Mouse (Mus musculus) lung, embryonic 14.5 days (tissue): ENCODE results near the gene Ccdc38. TPM values are rescaled to one million over a fixed set of nuclear protein-coding genes. Genes with fewer than 3 reads are reported as not detected.

ENCODE experiments used
- ATAC-seq: fragments of 200-750 bp; cut with Nextera tagmentation; 2 replicates; pipeline ENCODE4 v1.8.0; 2017; ENCODE audit warnings: mild to moderate bottlenecking, moderate TSS enrichment, moderate library complexity; ENCODE audit not compliant: insufficient read depth
- DNase-seq: peaks from one replicate; pipeline ENCODE4 v3.0.0-alpha.2; 2015
- H3K27ac ChIP-seq: fragments of 300-500 bp; sonication (generic); 2 replicates; pipeline ENCODE4 v1.5.1; 2014; ENCODE audit warnings: low read depth, mild to moderate bottlenecking, moderate library complexity
- H3K27me3 ChIP-seq: fragments of 300-500 bp; sonication (generic); 2 replicates; pipeline ENCODE4 v1.6.1; 2014; ENCODE audit warnings: low read length, control low read depth; ENCODE audit not compliant: insufficient read depth
- H3K36me3 ChIP-seq: fragments of 300-500 bp; sonication (generic); 2 replicates; pipeline ENCODE4 v1.6.1; 2014; ENCODE audit warnings: control low read depth; ENCODE audit not compliant: insufficient read depth
- H3K4me1 ChIP-seq: fragments of 300-500 bp; sonication (generic); 2 replicates; pipeline ENCODE4 v1.6.1; 2014; ENCODE audit warnings: antibody characterized with exemption, control low read depth; ENCODE audit not compliant: insufficient read depth
- H3K4me2 ChIP-seq: fragments of 300-500 bp; sonication (generic); 2 replicates; pipeline ENCODE4 v1.6.1; 2014; ENCODE audit warnings: mild to moderate bottlenecking
- H3K4me3 ChIP-seq: fragments of 300-500 bp; sonication (generic); 2 replicates; pipeline ENCODE4 v1.5.1; 2014; ENCODE audit warnings: low read depth, low read length
- H3K9ac ChIP-seq: fragments of 300-500 bp; sonication (generic); 2 replicates; pipeline ENCODE4 v1.6.1; 2014
- H3K9me3 ChIP-seq: fragments of 300-500 bp; sonication (generic); 2 replicates; pipeline ENCODE4 v1.6.1; 2016; ENCODE audit warnings: low read depth, low read length, control low read depth
- CTCF ChIP-seq: IDR thresholded peaks from 2 replicates; pipeline ENCODE4 v1.5.1; 2016; ENCODE audit warnings: antibody characterized with exemption, low read depth
- WGBS: fragments of 180-500 bp; shearing (Covaris S2); extraction: QIAGEN DNeasy Blood & Tissue Kit; methylation state at CpG from one replicate; pipeline ENCODE4 v1.1.7; 2014; 5-methylcytosine and 5-hydroxymethylcytosine counted together
- polyA plus RNA-seq: library from polyadenylated mRNA; unstranded; fragments of >200 nt; fragmentation: Nextera tagmentation; extraction: Ambion mirVana; gene quantifications from 2 replicates; pipeline ENCODE4 v1.2.1, GENCODE M21; 2014

Gene Ccdc38
- polyA plus RNA-seq, 1 experiment from 2014 or later: 0.76 TPM

GRCm38 (mm10) chr10:93517754-93518153 lies 22.7 kb upstream of the Ccdc38 start:
- H3K27me3 ChIP-seq: no peaks in the 10 kb centered on the region
- no peak overlapping the region for H3K9ac ChIP-seq
- no peak overlapping the region for H3K27ac ChIP-seq
- no peaks in the 10 kb centered on the region for H3K36me3 ChIP-seq
- ATAC-seq (no peak), DNase-seq (no peak)
- H3K4me3 ChIP-seq: no peak overlapping the region
- WGBS: 16% methylated on average over 4 of the region's 4 CpGs
- H3K4me2 ChIP-seq: no peak overlapping the region
- TF ChIP-seq CTCF: no peak
- no peaks in the 10 kb centered on the region for H3K4me1 ChIP-seq
- no peaks in the 10 kb centered on the region for H3K9me3 ChIP-seq

- Histone ChIP-seq H3K4me1 (no peaks in the 10 kb centered on the region), H3K4me3 (no peak overlapping the region), H3K36me3 (no peaks in the 10 kb centered on the region), H3K4me2 (no peak overlapping the region), H3K9me3 (no peaks in the 10 kb centered on the region), H3K9ac (no peak overlapping the region), H3K27me3 (no peaks in the 10 kb centered on the region), H3K27ac (no peak overlapping the region)
- ATAC-seq (no peak), DNase-seq (no peak)
- TF ChIP-seq CTCF: no peak
- WGBS: 63% methylated on average over 4 of the region's 4 CpGs
Observed at GRCm38 (mm10) chr10:93518186-93518585, 22.2 kb upstream of the Ccdc38 start.

GRCm38 (mm10) chr10:93518620-93519019 lies 21.8 kb upstream of the Ccdc38 start:
- no peak for TF ChIP-seq CTCF
- Histone ChIP-seq H3K4me2 (no peak overlapping the region), H3K4me3 (no peak overlapping the region), H3K36me3 (no peaks in the 10 kb centered on the region), H3K9ac (no peak overlapping the region), H3K27ac (no peak overlapping the region), H3K9me3 (no peaks in the 10 kb centered on the region), H3K27me3 (no peaks in the 10 kb centered on the region), H3K4me1 (no peaks in the 10 kb centered on the region)
- DNase-seq (no peak), ATAC-seq (no peak)
- 67% methylated on average over 2 of the region's 2 CpGs for WGBS

GRCm38 (mm10) chr10:93519159-93519558 lies 21.3 kb upstream of the Ccdc38 start:
- no peak for TF ChIP-seq CTCF
- Histone ChIP-seq H3K27me3 (no peaks in the 10 kb centered on the region), H3K9me3 (no peaks in the 10 kb centered on the region), H3K36me3 (no peaks in the 10 kb centered on the region), H3K27ac (no peak overlapping the region), H3K4me2 (no peak overlapping the region), H3K4me3 (no peak overlapping the region), H3K4me1 (no peaks in the 10 kb centered on the region), H3K9ac (no peak overlapping the region)
- 90% methylated on average over 8 of the region's 8 CpGs for WGBS
- DNase-seq (no peak), ATAC-seq (no peak)

GRCm38 (mm10) chr10:93519756-93520155 lies 20.7 kb upstream of the Ccdc38 start:
- DNase-seq (no peak), ATAC-seq (no peak)
- Histone ChIP-seq H3K4me2 (no peak overlapping the region), H3K27me3 (no peaks in the 10 kb centered on the region), H3K4me1 (no peaks in the 10 kb centered on the region), H3K9me3 (no peaks in the 10 kb centered on the region), H3K9ac (no peak overlapping the region), H3K36me3 (no peaks in the 10 kb centered on the region), H3K4me3 (no peak overlapping the region), H3K27ac (no peak overlapping the region)
- WGBS: 66% methylated on average over 5 of the region's 5 CpGs
- TF ChIP-seq CTCF: no peak

- H3K27me3 ChIP-seq: no peaks in the 10 kb centered on the region
- H3K9ac ChIP-seq: no peak overlapping the region
- DNase-seq (no peak), ATAC-seq (no peak)
- TF ChIP-seq CTCF: no peak
- H3K9me3 ChIP-seq: no peaks in the 10 kb centered on the region
- H3K36me3 ChIP-seq: no peaks in the 10 kb centered on the region
- H3K4me2 ChIP-seq: no peak overlapping the region
- 43% methylated on average over 4 of the region's 4 CpGs for WGBS
- H3K4me3 ChIP-seq: no peak overlapping the region
- H3K4me1 ChIP-seq: no peaks in the 10 kb centered on the region
- no peak overlapping the region for H3K27ac ChIP-seq
Observed at GRCm38 (mm10) chr10:93520994-93521393, 19.4 kb upstream of the Ccdc38 start.

- Histone ChIP-seq H3K36me3 (no peaks in the 10 kb centered on the region), H3K9ac (no peak overlapping the region), H3K9me3 (no peaks in the 10 kb centered on the region; the same call in 1 of the 2 replicates), H3K4me1 (no peaks in the 10 kb centered on the region), H3K27ac (no peak overlapping the region), H3K4me2 (no peak overlapping the region), H3K27me3 (no peaks in the 10 kb centered on the region), H3K4me3 (no peak overlapping the region)
- TF ChIP-seq CTCF: no peak
- WGBS: 80% methylated on average over 1 of the region's 1 CpGs
- ATAC-seq (no peak), DNase-seq (no peak)
Observed at GRCm38 (mm10) chr10:93525329-93525728, 15.1 kb upstream of the Ccdc38 start.

DNA sequence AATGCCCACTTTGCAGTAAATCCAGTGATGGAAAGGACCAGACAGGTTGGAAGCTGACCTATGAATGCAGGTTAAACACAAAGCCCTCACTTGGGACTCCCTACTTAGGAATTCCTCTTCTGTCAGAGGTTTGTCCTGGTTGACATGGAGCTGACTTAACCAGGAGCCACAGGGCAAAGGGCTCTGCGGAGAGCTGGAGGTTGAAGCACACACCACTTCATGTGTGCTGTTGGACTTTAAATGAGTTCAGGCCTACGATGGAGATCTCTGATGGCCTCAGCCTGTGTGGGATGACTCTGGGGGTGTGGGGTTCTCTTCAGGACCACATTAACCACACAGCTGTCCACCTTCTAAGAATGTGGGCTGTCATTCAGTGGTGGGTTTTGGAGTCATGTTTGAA lies 2.1 kb upstream of the Ccdc38 start:
- WGBS: 74% methylated on average over 2 of the region's 2 CpGs
- TF ChIP-seq CTCF: no peak
- Histone ChIP-seq H3K27ac (no peak overlapping the region), H3K36me3 (no peaks in the 10 kb centered on the region), H3K4me3 (no peak overlapping the region), H3K27me3 (peaks cover 4% of the 10 kb centered on the region; the same call in 1 of the 2 replicates), H3K4me2 (no peak overlapping the region), H3K9me3 (no peaks in the 10 kb centered on the region), H3K4me1 (no peaks in the 10 kb centered on the region), H3K9ac (no peak overlapping the region)
- no peak for ATAC-seq
- no peak for DNase-seq
